Mouse (Mus musculus) Patski (cell line): Measurements from ENCODE around the gene Aifm2. TPM values are rescaled to one million over a fixed set of nuclear protein-coding genes. Genes with fewer than 3 reads are reported as not detected.

Source experiments
- ATAC-seq: fragments of 100-300 bp; one replicate; pipeline ENCODE4 v1.8.0; 2021
- CTCF ChIA-PET: fragments of 350-600 bp; sonication (Branson Sonifier 250); formaldehyde crosslinking; loops from one replicate; lab custom pipeline; 2022; ENCODE audit warnings: inconsistent platforms; lab: Charles Lee
- POLR2A ChIA-PET: fragments of 350-600 bp; sonication (Branson Sonifier 250); formaldehyde crosslinking; loops from one replicate; lab custom pipeline; 2022; ENCODE audit warnings: antibody characterized with exemption, inconsistent platforms; lab: Charles Lee
- DNase-seq: peaks from one replicate; pipeline ENCODE4 v3.0.0-alpha.2; 2011; ENCODE audit warnings: low read depth, low spot score
- H3K27me3 ChIP-seq: fragments of 371-371 bp; one replicate; pipeline ENCODE4 v1.5.1; 2021
- CTCF ChIP-seq: fragments of 100-300 bp; IDR thresholded peaks from one replicate; pipeline ENCODE4 v1.5.1; 2021
- in situ Hi-C: fragments of 300-500 bp; cut with MboI; formaldehyde crosslinking; loops from 3 replicates; pipeline ENCODE4 v1.11.1; 2018; ENCODE audit warnings: low pct_unique_long_range_greater_than_20kb, mixed read lengths
- polyA plus RNA-seq: library from polyadenylated mRNA; unstranded; gene quantifications from one replicate; pipeline ENCODE4 v1.2.3, GENCODE M21; 2021

Aifm2 gene
- polyA plus RNA-seq, 1 experiment from 2014 or later, result 43.0 TPM

DNA sequence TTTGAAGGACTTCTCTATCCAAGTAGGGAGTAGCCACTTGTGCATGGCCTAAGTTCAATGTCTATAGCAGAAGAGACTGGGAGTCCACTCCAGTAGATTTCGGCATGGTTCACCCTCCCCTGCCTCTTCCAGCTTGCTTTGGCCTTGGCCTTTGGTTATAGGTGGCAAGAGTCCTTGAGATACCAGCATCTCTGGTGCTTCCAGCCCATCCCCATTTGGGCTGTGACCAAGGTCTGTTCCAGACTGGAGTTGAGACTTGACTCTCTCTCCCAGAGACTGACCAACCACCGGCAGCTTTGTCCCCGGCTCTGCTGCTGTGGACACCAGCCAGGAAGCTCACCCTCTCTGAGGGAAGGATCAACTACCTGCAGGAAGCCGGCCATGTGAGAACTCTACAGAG lies 23.1 kb downstream of the Aifm2 start:
- in situ Hi-C loops, result no loop called here
- no peak for ATAC-seq
- no peak for DNase-seq
- no peaks in the 10 kb centered on the region for H3K27me3 ChIP-seq
- CTCF ChIA-PET, result interaction anchor here (1.4 kb wide), 1 partner anchor 13 kb away, joined by 3 read pairs; no protein-coding TSS in a partner anchor
- TF ChIP-seq CTCF, result no peak
- POLR2A ChIA-PET, result no interaction called here

- TF ChIP-seq CTCF, result no peak
- in situ Hi-C loops, result no loop called here
- ChIA-PET POLR2A (interaction anchor here (1.2 kb wide), 1 partner anchor 11 kb away, joined by 3 read pairs; no protein-coding TSS in a partner anchor), CTCF (interaction anchor here (0.8 to 1.2 kb wide), 2 partner anchors 10 to 47 kb away, joined by 3 to 4 read pairs; no protein-coding TSS in a partner anchor)
- DNase-seq, result no peak
- no peak for ATAC-seq
- H3K27me3 ChIP-seq, result no peaks in the 10 kb centered on the region
These were observed 26.2 kb downstream of the Aifm2 start for GRCm38 (mm10) chr10:61741306-61741705.

GRCm38 (mm10) chr10:61741873-61742272 lies 26.8 kb downstream of the Aifm2 start:
- in situ Hi-C loops, result no loop called here
- POLR2A ChIA-PET, result interaction anchor here (0.6 to 1.2 kb wide), 2 partner anchors 10 to 367 kb away, joined by 3 read pairs; no protein-coding TSS in a partner anchor
- no peak for ATAC-seq
- DNase-seq, result no peak
- peak; percentile 59 for TF ChIP-seq CTCF
- H3K27me3 ChIP-seq, result no peaks in the 10 kb centered on the region
- CTCF ChIA-PET, result interaction anchor here (0.8 to 1.2 kb wide), 2 partner anchors 10 to 47 kb away, joined by 3 to 4 read pairs; no protein-coding TSS in a partner anchor

- ATAC-seq (no peak), DNase-seq (no peak)
- in situ Hi-C loops, result no loop called here
- no peak for TF ChIP-seq CTCF
- POLR2A ChIA-PET, result interaction anchor here (0.6 kb wide), 1 partner anchor 368 kb away, joined by 3 read pairs; no protein-coding TSS in a partner anchor
- no peaks in the 10 kb centered on the region for H3K27me3 ChIP-seq
- CTCF ChIA-PET, result interaction anchor here (1.2 kb wide), 1 partner anchor 9 kb away, joined by 4 read pairs; no protein-coding TSS in a partner anchor
These were observed 27.3 kb downstream of the Aifm2 start for GRCm38 (mm10) chr10:61742336-61742735.

DNA sequence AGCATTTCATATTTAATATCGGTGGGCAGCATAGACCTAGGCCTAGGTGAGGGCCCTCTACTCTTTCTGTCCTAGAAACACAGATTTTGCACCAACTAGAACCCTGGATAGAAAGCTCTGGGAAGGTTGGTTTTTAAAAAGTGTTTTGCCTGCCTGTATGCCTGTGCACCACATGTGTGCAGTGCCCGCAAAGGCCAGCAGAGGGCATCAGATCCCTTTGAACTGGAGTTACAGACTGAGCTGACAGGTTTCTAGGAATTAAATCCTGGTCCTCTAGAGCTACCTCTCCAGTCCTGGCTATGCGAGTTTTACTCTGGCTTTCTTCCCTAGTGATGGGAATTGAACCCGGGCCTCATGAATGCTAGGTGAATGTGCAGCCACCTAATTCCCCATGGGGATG lies 30.1 kb downstream of the Aifm2 start:
- CTCF ChIA-PET, result interaction anchor here (0.8 to 2.2 kb wide), 3 partner anchors 10 to 38 kb away, joined by 3 to 8 read pairs (median 6); no protein-coding TSS in a partner anchor
- ATAC-seq (no peak), DNase-seq (no peak)
- H3K27me3 ChIP-seq, result no peaks in the 10 kb centered on the region
- in situ Hi-C loops, result no loop called here
- POLR2A ChIA-PET, result interaction anchor here (1.1 kb wide), 1 partner anchor 29 kb away, joined by 3 read pairs; no protein-coding TSS in a partner anchor
- peak; percentile 85 for TF ChIP-seq CTCF

DNA sequence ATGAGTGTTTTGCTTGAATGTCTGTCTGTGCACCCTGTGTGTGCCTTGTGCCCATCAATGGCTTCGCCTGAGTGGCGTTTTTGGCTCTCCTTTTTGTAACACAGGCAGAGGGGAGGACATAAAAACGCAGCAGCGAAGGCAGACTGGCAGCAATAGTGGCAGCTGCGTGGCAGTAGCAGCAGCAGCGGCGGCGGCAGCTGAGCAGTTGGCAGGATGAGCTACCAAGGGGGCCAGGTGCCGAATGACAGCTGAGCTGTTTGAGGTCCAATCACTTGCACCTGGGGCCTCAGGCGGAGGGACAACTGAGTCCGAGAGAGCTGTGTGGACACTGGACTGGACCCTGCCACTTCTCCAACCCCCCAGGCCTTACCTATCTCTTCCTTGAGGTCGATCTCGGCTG lies 32.2 kb downstream of the Aifm2 start:
- ChIA-PET POLR2A (no interaction called here), CTCF (interaction anchor here (1.3 kb wide), 1 partner anchor 13 kb away, joined by 3 read pairs; no protein-coding TSS in a partner anchor)
- H3K27me3 ChIP-seq, result no peaks in the 10 kb centered on the region
- no peak for TF ChIP-seq CTCF
- no peak for ATAC-seq
- no peak for DNase-seq
- in situ Hi-C loops, result no loop called here

GRCm38 (mm10) chr10:61750014-61750413 lies 35.0 kb downstream of the Aifm2 start:
- no peak for TF ChIP-seq CTCF
- no peaks in the 10 kb centered on the region for H3K27me3 ChIP-seq
- ChIA-PET POLR2A (no interaction called here), CTCF (interaction anchor here (2.2 kb wide), 1 partner anchor 33 kb away, joined by 6 read pairs; no protein-coding TSS in a partner anchor)
- no peak for DNase-seq
- in situ Hi-C loops, result no loop called here
- ATAC-seq, result no peak

DNA sequence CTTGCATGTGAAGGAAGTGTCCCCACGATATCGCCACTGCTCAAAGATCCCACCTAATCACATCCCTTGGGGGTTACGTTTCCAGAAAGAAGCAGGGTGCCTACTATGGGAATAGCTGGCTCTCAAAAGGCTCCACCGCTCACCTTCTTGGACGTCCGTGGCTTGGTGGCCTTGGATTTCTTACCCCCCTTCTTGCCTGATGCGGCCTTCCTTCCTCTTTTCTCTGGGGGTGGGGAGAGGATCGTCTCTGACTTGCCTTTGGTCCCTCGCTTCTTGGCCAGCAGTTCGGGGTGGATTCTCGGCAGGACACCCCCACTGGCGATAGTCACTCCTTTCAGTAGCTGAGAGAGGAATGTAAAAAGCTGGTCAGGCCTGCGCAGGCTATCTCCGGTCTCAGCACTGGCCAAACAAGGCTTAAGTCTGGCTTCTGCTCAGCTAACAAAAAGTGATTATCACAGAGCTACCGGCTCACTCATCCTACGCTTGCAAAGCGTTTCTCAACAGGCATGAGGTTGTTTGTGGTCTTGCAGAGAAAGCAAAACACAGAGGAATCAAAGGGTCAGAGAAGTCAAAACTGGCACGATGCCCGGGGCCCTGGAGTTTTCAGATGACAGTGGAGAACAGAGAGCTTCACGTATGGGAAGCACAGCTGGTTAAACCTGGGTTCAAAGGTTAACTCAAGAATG lies 36.6 kb downstream of the Aifm2 start:
- H3K27me3 ChIP-seq, result no peaks in the 10 kb centered on the region
- ATAC-seq (peak; percentile 88), DNase-seq (peak; percentile 84)
- in situ Hi-C loops, result no loop called here
- ChIA-PET CTCF (interaction anchor here (1.2 to 2.2 kb wide), 6 partner anchors 10 to 72 kb away, joined by 3 to 6 read pairs (median 4); no protein-coding TSS in a partner anchor), POLR2A (interaction anchor here (1.1 kb wide), 2 partner anchors 10 to 11 kb away, joined by 3 to 4 read pairs; no protein-coding TSS in a partner anchor)
- TF ChIP-seq CTCF, result no peak

- in situ Hi-C loops, result no loop called here
- DNase-seq (no peak), ATAC-seq (no peak)
- ChIA-PET POLR2A (no interaction called here), CTCF (interaction anchor here (1.0 kb wide), 1 partner anchor 18 kb away, joined by 3 read pairs; no protein-coding TSS in a partner anchor)
- H3K27me3 ChIP-seq, result no peaks in the 10 kb centered on the region
- TF ChIP-seq CTCF, result no peak
These were observed 38.0 kb downstream of the Aifm2 start for GRCm38 (mm10) chr10:61753071-61753470.

GRCm38 (mm10) chr10:61757022-61757421 lies 42.0 kb downstream of the Aifm2 start:
- TF ChIP-seq CTCF, result no peak
- no peaks in the 10 kb centered on the region for H3K27me3 ChIP-seq
- ATAC-seq (no peak), DNase-seq (peak; percentile 69)
- ChIA-PET CTCF (no interaction called here), POLR2A (no interaction called here)
- in situ Hi-C loops, result no loop called here
